Mouse (Mus musculus) lung, adult 18-20 months (tissue): ENCODE results near the gene Rgr.

ENCODE experiments used
- DNase-seq, 2 experiments: peaks; one replicate each; pipeline ENCODE4 v3.0.0; 2022; ENCODE audit warnings: mixed read lengths in 2 of 2

Rgr gene

GRCm38 (mm10) chr14:36989784-36990183 lies 59.0 kb downstream of the Rgr start:
- no peak for DNase-seq

- DNase-seq: no peak
These were observed 63.1 kb downstream of the Rgr start for GRCm38 (mm10) chr14:36985693-36986092.
